Mouse (Mus musculus): ENCODE data around the gene Snx20. TPM values are rescaled to one million over a fixed set of nuclear protein-coding genes. Genes with fewer than 3 reads are reported as not detected.
A peak's percentile ranks its signal among the peaks of the same experiment; 100 is the strongest.
"Not testable (repeated sequence)": the region's sequence is repeated elsewhere in the genome, so short reads cannot be mapped to it uniquely, and the experiment has no call there.

Snx20 gene
- polyA plus RNA-seq, 1 experiment from 2014 or later: 0.74 TPM

- Histone ChIP-seq H3K27me3 (ENCODE audit: control insufficient read depth, insufficient read depth, low read length) (no peaks in the 10 kb centered on the region), H3K9ac (ENCODE audit: low read length) (no peak overlapping the region), H3K27ac (ENCODE audit: low read depth, low read length) (no peak overlapping the region), H3K4me1 (ENCODE audit: control insufficient read depth, insufficient read depth, low read length) (peaks cover 6% of the 10 kb centered on the region), H3K9me3 (ENCODE audit: control insufficient read depth, low read length) (no peaks in the 10 kb centered on the region), H3K4me3 (ENCODE audit: low read depth, low read length) (no peak overlapping the region), H3K4me2 (no peak overlapping the region), H3K36me3 (ENCODE audit: control insufficient read depth, insufficient read depth, low read length) (no peaks in the 10 kb centered on the region)
- ATAC-seq (ENCODE audit: low FRiP score): no peak
- peak; percentile 75 for DNase-seq (ENCODE audit: low spot score, missing footprints)
- WGBS: 78% methylated on average over 6 of the region's 6 CpGs
Observed at GRCm38 (mm10) chr8:88670782-88671181, 34.9 kb upstream of the Snx20 start.

GRCm38 (mm10) chr8:88668400-88669086 is 32.6 kb upstream of the Snx20 start:
- H3K4me3 ChIP-seq (ENCODE audit: low read depth, low read length): no peak overlapping the region
- peaks cover 6% of the 10 kb centered on the region for H3K4me1 ChIP-seq (ENCODE audit: control insufficient read depth, insufficient read depth, low read length)
- WGBS: 56% methylated on average over 11 of the region's 14 CpGs
- no peak overlapping the region for H3K4me2 ChIP-seq
- H3K27ac ChIP-seq (ENCODE audit: low read depth, low read length): 0 out of 2 replicates have a peak overlapping the region, but pooled peaks have one; percentile 20
- H3K36me3 ChIP-seq (ENCODE audit: control insufficient read depth, insufficient read depth, low read length): no peaks in the 10 kb centered on the region
- no peaks in the 10 kb centered on the region for H3K27me3 ChIP-seq (ENCODE audit: control insufficient read depth, insufficient read depth, low read length)
- H3K9me3 ChIP-seq (ENCODE audit: control insufficient read depth, low read length): no peaks in the 10 kb centered on the region
- peak; percentile 86 for DNase-seq (ENCODE audit: low spot score, missing footprints)
- ATAC-seq (ENCODE audit: low FRiP score): no peak
- no peak overlapping the region for H3K9ac ChIP-seq (ENCODE audit: low read length)

GRCm38 (mm10) chr8:88666435-88666834 is 30.5 kb upstream of the Snx20 start:
- 78% methylated on average over 1 of the region's 1 CpGs for WGBS
- no peak overlapping the region for H3K4me3 ChIP-seq (ENCODE audit: low read depth, low read length)
- H3K36me3 ChIP-seq (ENCODE audit: control insufficient read depth, insufficient read depth, low read length): no peaks in the 10 kb centered on the region
- H3K27ac ChIP-seq (ENCODE audit: low read depth, low read length): no peak overlapping the region
- DNase-seq (ENCODE audit: low spot score, missing footprints) (no peak), ATAC-seq (ENCODE audit: low FRiP score) (no peak)
- H3K4me1 ChIP-seq (ENCODE audit: control insufficient read depth, insufficient read depth, low read length): peaks cover 6% of the 10 kb centered on the region
- H3K27me3 ChIP-seq (ENCODE audit: control insufficient read depth, insufficient read depth, low read length): no peaks in the 10 kb centered on the region
- H3K9me3 ChIP-seq (ENCODE audit: control insufficient read depth, low read length): no peaks in the 10 kb centered on the region
- no peak overlapping the region for H3K4me2 ChIP-seq
- no peak overlapping the region for H3K9ac ChIP-seq (ENCODE audit: low read length)

GRCm38 (mm10) chr8:88664947-88665346 is 29.0 kb upstream of the Snx20 start:
- peaks cover 6% of the 10 kb centered on the region for H3K4me1 ChIP-seq (ENCODE audit: control insufficient read depth, insufficient read depth, low read length)
- no peaks in the 10 kb centered on the region for H3K27me3 ChIP-seq (ENCODE audit: control insufficient read depth, insufficient read depth, low read length)
- no peak overlapping the region for H3K27ac ChIP-seq (ENCODE audit: low read depth, low read length)
- DNase-seq (ENCODE audit: low spot score, missing footprints) (no peak), ATAC-seq (ENCODE audit: low FRiP score) (no peak)
- H3K9me3 ChIP-seq (ENCODE audit: control insufficient read depth, low read length): no peaks in the 10 kb centered on the region
- WGBS: 88% methylated on average over 19 of the region's 19 CpGs
- no peaks in the 10 kb centered on the region for H3K36me3 ChIP-seq (ENCODE audit: control insufficient read depth, insufficient read depth, low read length)
- H3K9ac ChIP-seq (ENCODE audit: low read length): no peak overlapping the region
- no peak overlapping the region for H3K4me3 ChIP-seq (ENCODE audit: low read depth, low read length)
- H3K4me2 ChIP-seq: no peak overlapping the region

GRCm38 (mm10) chr8:88664121-88664520 is 28.2 kb upstream of the Snx20 start:
- Histone ChIP-seq H3K27ac (ENCODE audit: low read depth, low read length) (no peak overlapping the region), H3K27me3 (ENCODE audit: control insufficient read depth, insufficient read depth, low read length) (no peaks in the 10 kb centered on the region), H3K4me3 (ENCODE audit: low read depth, low read length) (no peak overlapping the region), H3K36me3 (ENCODE audit: control insufficient read depth, insufficient read depth, low read length) (no peaks in the 10 kb centered on the region), H3K4me2 (no peak overlapping the region), H3K9ac (ENCODE audit: low read length) (no peak overlapping the region), H3K4me1 (ENCODE audit: control insufficient read depth, insufficient read depth, low read length) (peaks cover 6% of the 10 kb centered on the region), H3K9me3 (ENCODE audit: control insufficient read depth, low read length) (no peaks in the 10 kb centered on the region)
- DNase-seq (ENCODE audit: low spot score, missing footprints) (peak; percentile 72), ATAC-seq (ENCODE audit: low FRiP score) (no peak)
- WGBS: 77% methylated on average over 16 of the region's 16 CpGs

GRCm38 (mm10) chr8:88662401-88662821 is 26.5 kb upstream of the Snx20 start:
- H3K9ac ChIP-seq (ENCODE audit: low read length): no peak overlapping the region
- H3K4me2 ChIP-seq: no peak overlapping the region
- ATAC-seq (ENCODE audit: low FRiP score) (no peak), DNase-seq (ENCODE audit: low spot score, missing footprints) (peak; percentile 45)
- 74% methylated on average over 6 of the region's 6 CpGs for WGBS
- H3K4me1 ChIP-seq (ENCODE audit: control insufficient read depth, insufficient read depth, low read length): no peaks in the 10 kb centered on the region
- no peak overlapping the region for H3K27ac ChIP-seq (ENCODE audit: low read depth, low read length)
- H3K9me3 ChIP-seq (ENCODE audit: control insufficient read depth, low read length): no peaks in the 10 kb centered on the region
- no peaks in the 10 kb centered on the region for H3K36me3 ChIP-seq (ENCODE audit: control insufficient read depth, insufficient read depth, low read length)
- no peak overlapping the region for H3K4me3 ChIP-seq (ENCODE audit: low read depth, low read length)
- no peaks in the 10 kb centered on the region for H3K27me3 ChIP-seq (ENCODE audit: control insufficient read depth, insufficient read depth, low read length)

- Histone ChIP-seq H3K4me1 (ENCODE audit: control insufficient read depth, insufficient read depth, low read length) (no peaks in the 10 kb centered on the region), H3K9me3 (ENCODE audit: control insufficient read depth, low read length) (no peaks in the 10 kb centered on the region), H3K9ac (ENCODE audit: low read length) (no peak overlapping the region), H3K4me3 (ENCODE audit: low read depth, low read length) (no peak overlapping the region), H3K4me2 (no peak overlapping the region), H3K27me3 (ENCODE audit: control insufficient read depth, insufficient read depth, low read length) (no peaks in the 10 kb centered on the region), H3K36me3 (ENCODE audit: control insufficient read depth, insufficient read depth, low read length) (no peaks in the 10 kb centered on the region), H3K27ac (ENCODE audit: low read depth, low read length) (no peak overlapping the region)
- DNase-seq (ENCODE audit: low spot score, missing footprints) (no peak), ATAC-seq (ENCODE audit: low FRiP score) (no peak)
- WGBS: 91% methylated on average over 3 of the region's 3 CpGs
Observed at GRCm38 (mm10) chr8:88659873-88660272, 23.9 kb upstream of the Snx20 start.

GRCm38 (mm10) chr8:88655334-88655733 is 19.4 kb upstream of the Snx20 start:
- no peaks in the 10 kb centered on the region for H3K36me3 ChIP-seq (ENCODE audit: control insufficient read depth, insufficient read depth, low read length)
- H3K9me3 ChIP-seq (ENCODE audit: control insufficient read depth, low read length): no peaks in the 10 kb centered on the region
- H3K4me3 ChIP-seq (ENCODE audit: low read depth, low read length): no peak overlapping the region
- DNase-seq (ENCODE audit: low spot score, missing footprints) (peak; percentile 75), ATAC-seq (ENCODE audit: low FRiP score) (no peak)
- no peak overlapping the region for H3K27ac ChIP-seq (ENCODE audit: low read depth, low read length)
- H3K9ac ChIP-seq (ENCODE audit: low read length): no peak overlapping the region
- no peaks in the 10 kb centered on the region for H3K4me1 ChIP-seq (ENCODE audit: control insufficient read depth, insufficient read depth, low read length)
- no peak overlapping the region for H3K4me2 ChIP-seq
- H3K27me3 ChIP-seq (ENCODE audit: control insufficient read depth, insufficient read depth, low read length): no peaks in the 10 kb centered on the region

GRCm38 (mm10) chr8:88651122-88651521 is 15.2 kb upstream of the Snx20 start:
- H3K4me1 ChIP-seq (ENCODE audit: control insufficient read depth, insufficient read depth, low read length); ATAC-seq (ENCODE audit: low FRiP score); H3K27me3 ChIP-seq (ENCODE audit: control insufficient read depth, insufficient read depth, low read length); H3K27ac ChIP-seq (ENCODE audit: low read depth, low read length); H3K9me3 ChIP-seq (ENCODE audit: control insufficient read depth, low read length); H3K4me2 ChIP-seq; H3K36me3 ChIP-seq (ENCODE audit: control insufficient read depth, insufficient read depth, low read length); H3K4me3 ChIP-seq (ENCODE audit: low read depth, low read length); H3K9ac ChIP-seq (ENCODE audit: low read length): not testable (repeated sequence)
- 84% methylated on average over 4 of the region's 4 CpGs for WGBS
- DNase-seq (ENCODE audit: low spot score, missing footprints): peak; percentile 17

Data from midbrain, embryonic 11.5 days (tissue).